Mouse (Mus musculus) mature B cell (primary cell): ENCODE results near the gene Sccpdh.

Experiments used
- in situ Hi-C: fragments of 300-500 bp; cut with MboI; formaldehyde crosslinking; loops from 2 replicates; pipeline ENCODE4 v1.14.3; 2019

Sccpdh gene

DNA sequence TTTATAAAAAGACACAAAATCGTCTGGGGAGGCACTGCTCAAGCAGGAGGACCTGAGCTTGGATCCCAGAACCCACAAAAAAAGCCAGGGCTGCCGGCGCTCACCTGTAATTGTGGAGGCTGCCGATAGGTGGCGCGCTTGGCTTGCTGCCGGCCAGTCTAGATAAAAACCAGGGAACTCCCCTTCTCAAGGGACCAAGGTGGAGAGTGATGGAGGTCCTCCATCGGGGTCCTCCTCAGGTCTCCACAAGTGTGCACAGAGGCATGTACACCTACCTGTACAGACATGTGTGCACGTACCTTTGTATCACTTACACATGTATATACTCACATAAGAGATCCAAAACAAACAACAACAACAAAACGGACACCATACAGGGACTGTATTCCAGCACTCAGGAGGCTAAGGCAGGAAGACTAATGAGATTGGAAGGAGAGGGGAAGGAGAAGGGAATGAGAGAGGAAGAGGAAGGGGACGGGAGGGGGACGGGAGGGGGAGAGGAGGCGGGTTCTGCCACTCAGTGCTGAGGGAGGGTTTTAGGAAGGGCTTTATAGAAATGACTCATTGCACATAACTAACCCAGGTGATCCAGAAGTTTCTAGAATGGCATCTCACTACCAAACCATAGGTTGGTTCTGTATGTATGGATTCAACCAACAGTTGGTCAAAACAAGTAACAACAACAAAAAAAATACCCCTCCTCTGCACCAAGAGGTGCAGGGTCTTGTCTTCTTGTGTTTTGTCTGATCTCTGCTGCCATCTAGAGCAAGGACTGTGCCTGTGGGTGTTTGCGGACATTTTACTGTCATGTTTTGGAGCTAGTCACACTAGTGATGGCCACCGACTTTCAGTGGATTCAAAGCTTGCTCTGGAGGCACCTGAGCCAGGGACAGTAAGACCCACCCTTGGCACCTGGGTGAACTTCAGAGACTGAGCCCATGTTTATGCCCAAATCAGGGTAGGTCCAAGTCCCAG is 66.8 kb downstream of the Sccpdh start:
- in situ Hi-C loops, result no loop called here

DNA sequence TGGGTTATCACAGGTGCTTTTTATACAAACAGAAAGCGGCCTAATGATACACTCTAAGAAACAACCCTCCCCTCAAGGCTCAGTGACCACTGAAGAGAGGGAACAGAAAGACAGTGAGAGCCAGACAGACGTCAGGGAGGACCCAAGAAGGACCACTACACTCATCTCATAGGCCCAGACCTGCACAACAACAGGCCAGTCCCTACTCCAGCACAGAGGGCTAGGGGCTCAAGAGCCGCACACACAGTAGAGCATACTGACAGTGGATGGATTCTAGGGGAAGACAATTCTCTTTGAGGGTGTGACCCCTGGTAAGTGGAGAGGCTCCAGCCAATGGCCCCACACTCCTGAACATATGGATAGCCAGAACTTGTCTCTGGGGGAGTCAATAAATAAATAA is 68.5 kb downstream of the Sccpdh start:
- in situ Hi-C loops, result no loop called here
